Mouse (Mus musculus): ENCODE measurements around the gene Tpt1. TPM values are rescaled to one million over a fixed set of nuclear protein-coding genes. Genes with fewer than 3 reads are reported as not detected.
A peak's percentile ranks its signal among the peaks of the same experiment; 100 is the strongest.

Tpt1 gene
- polyA plus RNA-seq, 1 experiment = 1,757 TPM

DNA sequence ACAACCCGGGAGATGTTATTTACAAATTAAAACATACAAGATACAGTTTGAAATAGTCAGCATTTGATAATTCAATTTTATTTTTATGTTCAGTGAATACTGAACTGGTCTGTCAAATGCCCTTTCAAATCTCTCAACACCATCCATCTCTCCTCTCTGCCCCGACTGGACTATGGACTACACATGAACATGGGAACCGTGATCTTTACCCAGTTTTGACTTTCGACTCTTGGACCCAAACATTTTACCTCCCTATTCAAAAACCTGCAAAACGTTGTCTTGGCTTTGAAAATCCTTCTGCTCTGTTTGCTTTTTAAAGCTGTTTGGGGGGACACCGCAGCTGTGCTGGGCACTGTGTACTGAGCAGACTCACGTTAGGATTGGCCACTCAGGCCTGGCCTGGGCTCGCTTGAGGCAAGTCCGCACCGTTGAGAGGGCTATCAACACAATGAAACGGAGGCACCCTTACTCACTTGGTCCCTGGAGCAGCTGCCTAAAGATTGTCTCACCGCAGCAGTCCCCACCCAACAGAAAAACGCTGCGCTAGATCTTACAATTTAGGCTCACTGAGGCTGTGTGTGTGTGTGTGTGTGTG, 25.0 kb downstream of the Tpt1 start:
- TF ChIP-seq CTCF (IDR thresholded peaks at IDR 0.05; ENCODE audit: insufficient read depth, low read depth, low read length) (no peak), POLR2A (IDR thresholded peaks at IDR 0.05; ENCODE audit: insufficient read depth, low read depth, low read length) (no peak)
- Histone ChIP-seq H3K4me3 (ENCODE audit: insufficient read depth, low read depth, low read length) (no peak overlapping the region), H3K4me1 (ENCODE audit: control insufficient read depth, insufficient read depth, low read length) (peaks cover 6% of the 10 kb centered on the region), H3K27ac (ENCODE audit: insufficient read depth, low read depth, low read length) (no peak overlapping the region)
- 75% methylated on average over 14 of the region's 14 CpGs for WGBS

DNA sequence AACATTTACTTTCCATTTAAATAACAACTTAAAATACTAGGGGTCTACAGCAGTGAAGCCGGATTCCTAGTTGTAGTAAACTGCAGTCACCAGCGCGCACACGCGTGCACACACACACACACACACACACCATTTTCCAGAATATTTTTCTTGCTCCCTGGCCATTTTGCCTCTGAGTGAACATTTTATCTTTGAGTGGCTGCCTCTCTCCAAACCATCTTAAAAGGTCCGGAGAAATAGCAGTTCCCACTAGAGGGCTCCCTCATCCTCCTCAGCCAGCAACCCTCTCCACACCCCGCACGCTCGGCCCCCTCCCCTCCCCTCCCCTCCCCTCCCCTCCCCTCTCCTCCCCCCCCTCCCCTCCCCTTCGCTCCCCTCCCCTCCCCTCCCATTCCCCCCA, 25.7 kb downstream of the Tpt1 start:
- 15% methylated on average over 9 of the region's 10 CpGs for WGBS
- no peak for TF ChIP-seq POLR2A (IDR thresholded peaks at IDR 0.05; ENCODE audit: insufficient read depth, low read depth, low read length)
- 0 out of 2 replicates have a peak, but pooled peaks have one; percentile 16 for TF ChIP-seq CTCF (IDR thresholded peaks at IDR 0.05; ENCODE audit: insufficient read depth, low read depth, low read length)
- no peak overlapping the region for H3K4me3 ChIP-seq (ENCODE audit: insufficient read depth, low read depth, low read length)
- H3K27ac ChIP-seq (ENCODE audit: insufficient read depth, low read depth, low read length) = no peak overlapping the region
- peaks cover 13% of the 10 kb centered on the region for H3K4me1 ChIP-seq (ENCODE audit: control insufficient read depth, insufficient read depth, low read length)

DNA sequence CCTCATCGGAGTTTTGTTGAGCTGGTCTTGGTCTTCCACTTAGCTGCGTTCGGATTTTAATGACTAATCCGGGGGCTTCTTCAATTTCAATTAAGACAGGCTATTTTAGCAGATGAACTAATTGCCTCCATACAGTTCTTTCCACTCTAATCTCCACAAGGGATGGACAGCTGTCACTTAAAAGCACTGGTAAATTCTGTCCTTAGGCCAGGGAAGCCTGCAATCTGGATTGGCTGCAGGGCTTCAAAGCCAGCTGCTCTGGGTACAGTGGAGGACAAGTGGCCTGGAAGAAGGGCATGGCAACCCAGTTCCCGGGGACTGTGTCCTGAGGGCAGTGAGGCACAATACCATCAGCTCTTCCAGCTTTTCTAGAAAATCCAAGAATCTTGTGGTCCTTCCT, 26.2 kb downstream of the Tpt1 start:
- H3K27ac ChIP-seq (ENCODE audit: insufficient read depth, low read depth, low read length) = no peak overlapping the region
- 7% methylated on average over 4 of the region's 5 CpGs for WGBS
- TF ChIP-seq POLR2A (IDR thresholded peaks at IDR 0.05; ENCODE audit: insufficient read depth, low read depth, low read length) (no peak), CTCF (IDR thresholded peaks at IDR 0.05; ENCODE audit: insufficient read depth, low read depth, low read length) (no peak)
- H3K4me3 ChIP-seq (ENCODE audit: insufficient read depth, low read depth, low read length) = no peak overlapping the region
- peaks cover 13% of the 10 kb centered on the region for H3K4me1 ChIP-seq (ENCODE audit: control insufficient read depth, insufficient read depth, low read length)

DNA sequence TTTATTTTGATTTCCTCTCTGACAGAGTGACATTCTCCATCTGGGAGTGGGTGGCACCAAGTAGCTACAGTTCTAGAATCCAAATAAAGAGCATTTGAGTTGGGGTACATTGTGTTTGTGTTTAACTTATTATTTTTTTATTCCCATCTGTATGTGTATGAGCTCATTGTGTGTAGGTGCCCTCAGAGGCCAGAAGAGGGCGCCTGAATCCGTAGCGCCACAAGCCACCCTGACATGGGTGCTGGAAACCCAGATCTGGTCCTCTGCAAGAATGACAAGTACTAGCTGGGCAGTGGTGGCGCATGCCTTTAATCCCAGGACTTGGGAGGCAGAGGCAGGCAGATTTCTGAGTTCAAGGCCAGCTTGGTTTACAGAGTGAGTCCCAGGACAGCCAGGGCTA, 26.9 kb downstream of the Tpt1 start:
- TF ChIP-seq CTCF (IDR thresholded peaks at IDR 0.05; ENCODE audit: insufficient read depth, low read depth, low read length) (no peak), POLR2A (IDR thresholded peaks at IDR 0.05; ENCODE audit: insufficient read depth, low read depth, low read length) (no peak)
- WGBS = 94% methylated on average over 4 of the region's 4 CpGs
- H3K4me1 ChIP-seq (ENCODE audit: control insufficient read depth, insufficient read depth, low read length) = peaks cover 19% of the 10 kb centered on the region
- H3K27ac ChIP-seq (ENCODE audit: insufficient read depth, low read depth, low read length) = no peak overlapping the region
- H3K4me3 ChIP-seq (ENCODE audit: insufficient read depth, low read depth, low read length) = no peak overlapping the region

DNA sequence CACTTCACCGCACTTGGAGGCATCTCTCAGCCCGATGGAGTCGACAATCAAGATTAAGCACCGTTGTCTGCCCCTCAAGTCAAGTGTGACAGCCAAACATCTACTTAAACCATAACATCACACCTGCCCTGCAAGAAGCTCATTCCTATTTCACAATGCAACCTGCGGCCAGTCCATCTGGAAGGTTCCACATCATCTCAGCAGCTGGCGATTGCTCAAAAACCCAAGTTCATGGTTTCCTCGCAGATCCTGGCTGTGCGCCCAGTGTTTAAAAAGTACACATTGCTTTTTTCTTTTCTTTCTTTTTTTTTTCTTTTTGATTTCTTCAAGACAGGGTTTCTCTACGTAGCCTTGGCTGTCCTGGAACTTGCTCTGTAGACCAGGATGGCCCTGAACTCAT, 28.7 kb downstream of the Tpt1 start:
- WGBS = 79% methylated on average over 9 of the region's 9 CpGs
- H3K4me1 ChIP-seq (ENCODE audit: control insufficient read depth, insufficient read depth, low read length) = peaks cover 21% of the 10 kb centered on the region
- no peak for TF ChIP-seq POLR2A (IDR thresholded peaks at IDR 0.05; ENCODE audit: insufficient read depth, low read depth, low read length)
- no peak for TF ChIP-seq CTCF (IDR thresholded peaks at IDR 0.05; ENCODE audit: insufficient read depth, low read depth, low read length)
- H3K4me3 ChIP-seq (ENCODE audit: insufficient read depth, low read depth, low read length) = no peak overlapping the region
- no peak overlapping the region for H3K27ac ChIP-seq (ENCODE audit: insufficient read depth, low read depth, low read length)

DNA sequence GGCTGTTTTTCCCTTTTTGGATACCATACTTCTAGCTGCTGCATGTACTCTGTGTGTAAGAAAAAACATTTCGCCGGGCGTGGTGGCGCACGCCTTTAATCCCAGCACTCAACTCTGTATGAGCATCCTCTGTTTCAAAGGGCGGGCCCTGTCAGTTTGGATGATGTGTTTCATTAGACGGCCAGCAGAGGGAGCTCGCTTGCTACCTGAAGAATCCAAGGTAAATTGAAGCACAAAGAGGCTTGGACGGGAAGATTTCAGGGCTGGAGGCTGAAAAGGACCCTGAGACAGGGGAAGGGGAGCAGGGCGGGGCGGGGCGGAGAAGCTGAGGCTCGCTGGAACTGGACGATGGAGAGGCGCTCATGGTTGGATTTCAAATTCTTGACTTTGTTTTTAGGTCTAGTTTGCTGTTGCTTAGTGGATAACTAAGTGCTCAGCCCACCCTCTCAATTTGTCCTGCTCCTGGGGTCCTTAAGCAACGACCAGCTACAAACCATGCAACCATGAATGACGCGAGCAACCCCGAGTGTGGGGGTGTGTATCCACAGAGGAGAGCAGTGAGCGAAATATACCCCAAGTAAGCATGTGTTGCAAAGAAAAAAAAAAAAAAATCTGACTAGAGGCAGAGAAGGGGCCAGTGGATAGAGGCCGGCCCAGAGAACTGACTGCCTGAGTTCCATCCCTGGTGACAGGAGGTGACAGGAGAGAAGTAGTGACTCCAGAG, 31.6 kb downstream of the Tpt1 start:
- 4% methylated on average over 21 of the region's 21 CpGs for WGBS
- peak overlapping the region; percentile 81 for H3K27ac ChIP-seq (ENCODE audit: insufficient read depth, low read depth, low read length)
- H3K4me3 ChIP-seq (ENCODE audit: insufficient read depth, low read depth, low read length) = no peak overlapping the region
- H3K4me1 ChIP-seq (ENCODE audit: control insufficient read depth, insufficient read depth, low read length) = peaks cover 33% of the 10 kb centered on the region
- TF ChIP-seq CTCF (IDR thresholded peaks at IDR 0.05; ENCODE audit: insufficient read depth, low read depth, low read length) = peak; percentile 61
- no peak for TF ChIP-seq POLR2A (IDR thresholded peaks at IDR 0.05; ENCODE audit: insufficient read depth, low read depth, low read length)

DNA sequence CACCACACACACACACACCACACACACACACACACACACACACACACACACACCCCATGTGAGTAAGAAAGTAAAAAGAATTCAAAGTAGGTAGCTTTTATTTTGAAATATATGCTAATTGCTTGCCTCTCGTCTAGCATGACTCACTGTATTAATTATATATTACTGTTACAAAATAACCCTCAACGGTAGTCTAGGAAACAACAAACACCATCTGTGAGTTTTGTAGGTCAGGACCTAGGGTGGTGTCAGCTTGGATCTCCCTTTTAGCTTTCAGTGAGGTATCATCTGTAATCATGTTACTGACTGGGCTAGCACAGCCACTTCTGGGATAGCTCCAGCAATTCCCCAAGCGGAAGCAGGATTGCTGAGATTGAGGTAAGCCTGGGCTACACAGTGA, 32.4 kb downstream of the Tpt1 start:
- WGBS = 18% methylated on average over 3 of the region's 3 CpGs
- peak overlapping the region; percentile 81 for H3K27ac ChIP-seq (ENCODE audit: insufficient read depth, low read depth, low read length)
- TF ChIP-seq CTCF (IDR thresholded peaks at IDR 0.05; ENCODE audit: insufficient read depth, low read depth, low read length) (no peak), POLR2A (IDR thresholded peaks at IDR 0.05; ENCODE audit: insufficient read depth, low read depth, low read length) (no peak)
- peaks cover 38% of the 10 kb centered on the region for H3K4me1 ChIP-seq (ENCODE audit: control insufficient read depth, insufficient read depth, low read length)
- no peak overlapping the region for H3K4me3 ChIP-seq (ENCODE audit: insufficient read depth, low read depth, low read length)

DNA sequence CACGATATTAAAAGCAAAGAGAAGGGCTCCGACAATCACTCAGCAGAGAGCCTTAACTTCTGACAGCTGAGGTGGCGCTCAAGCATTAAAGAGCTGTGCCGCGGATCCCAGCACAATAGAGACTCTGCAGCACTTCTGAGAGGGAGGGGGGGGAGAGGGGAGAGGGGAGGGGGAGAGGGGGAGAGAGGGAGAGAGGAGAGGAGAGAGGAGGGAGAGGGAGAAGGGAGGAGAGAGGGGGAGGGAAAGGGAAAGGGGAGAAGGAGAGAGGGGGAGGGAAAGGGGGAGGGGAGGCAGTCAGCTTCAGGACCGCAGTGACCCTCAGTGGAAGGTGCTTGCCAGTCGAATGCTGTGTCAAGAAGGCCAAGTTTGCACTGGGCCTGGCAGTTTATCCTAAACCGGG, 34.1 kb downstream of the Tpt1 start:
- H3K4me1 ChIP-seq (ENCODE audit: control insufficient read depth, insufficient read depth, low read length) = peaks cover 42% of the 10 kb centered on the region
- TF ChIP-seq POLR2A (IDR thresholded peaks at IDR 0.05; ENCODE audit: insufficient read depth, low read depth, low read length) (no peak), CTCF (IDR thresholded peaks at IDR 0.05; ENCODE audit: insufficient read depth, low read depth, low read length) (no peak)
- no peak overlapping the region for H3K27ac ChIP-seq (ENCODE audit: insufficient read depth, low read depth, low read length)
- H3K4me3 ChIP-seq (ENCODE audit: insufficient read depth, low read depth, low read length) = no peak overlapping the region
- 18% methylated on average over 8 of the region's 8 CpGs for WGBS

DNA sequence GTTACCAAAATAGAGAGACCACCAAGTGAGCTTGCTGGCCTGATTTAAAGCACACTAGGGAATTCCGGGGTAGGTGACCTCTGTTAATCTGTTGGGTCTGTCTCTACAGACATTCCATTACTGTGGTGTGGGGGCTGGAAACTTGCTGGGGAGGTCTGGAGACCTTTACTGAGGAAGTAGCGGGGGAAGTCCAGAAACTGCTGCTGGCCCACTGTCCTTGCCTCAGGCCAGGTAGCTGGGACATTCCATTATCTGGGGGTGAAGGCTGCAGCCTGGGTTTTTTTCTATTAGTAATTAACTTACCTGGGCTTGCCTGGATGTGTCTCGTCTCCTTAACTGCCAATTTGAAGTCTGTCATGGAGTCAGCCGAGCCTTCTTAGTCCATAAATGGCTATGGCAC, 37.0 kb downstream of the Tpt1 start:
- peaks cover 33% of the 10 kb centered on the region for H3K4me1 ChIP-seq (ENCODE audit: control insufficient read depth, insufficient read depth, low read length)
- no peak overlapping the region for H3K4me3 ChIP-seq (ENCODE audit: insufficient read depth, low read depth, low read length)
- H3K27ac ChIP-seq (ENCODE audit: insufficient read depth, low read depth, low read length) = peak overlapping the region; percentile 90
- no peak for TF ChIP-seq CTCF (IDR thresholded peaks at IDR 0.05; ENCODE audit: insufficient read depth, low read depth, low read length)
- TF ChIP-seq POLR2A (IDR thresholded peaks at IDR 0.05; ENCODE audit: insufficient read depth, low read depth, low read length) = no peak
- WGBS = 61% methylated on average over 4 of the region's 4 CpGs
